Mouse (Mus musculus): ENCODE measurements around the gene Ak8. TPM values are rescaled to one million over a fixed set of nuclear protein-coding genes. Genes with fewer than 3 reads are reported as not detected.

Ak8 gene
- polyA plus RNA-seq, 1 experiment from 2014 or later = 1.3 TPM

DNA sequence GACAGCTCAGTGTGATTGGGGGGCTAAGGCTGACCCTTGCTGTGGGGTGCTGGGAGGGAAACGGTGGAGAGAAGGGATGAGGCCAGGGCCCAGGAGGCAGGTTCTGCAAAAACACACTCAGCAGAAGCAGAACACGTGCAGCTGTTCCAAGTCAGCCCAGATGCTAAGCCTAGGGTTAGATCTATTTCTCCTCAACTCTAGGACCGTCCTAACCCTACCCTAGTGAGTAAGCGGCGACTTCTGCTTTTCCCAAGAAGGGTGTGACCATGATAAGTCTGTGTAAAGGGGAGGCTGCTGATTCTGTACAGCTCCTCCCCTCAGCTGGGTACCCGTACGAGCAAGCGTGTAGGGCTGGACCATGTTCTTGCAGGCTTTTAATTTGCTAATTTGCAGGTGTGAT, 96.3 kb downstream of the Ak8 start:
- no peaks in the 10 kb centered on the region for H3K27me3 ChIP-seq (ENCODE audit: insufficient read depth, low read length)
- no peak overlapping the region for H3K27ac ChIP-seq
- DNase-seq (ENCODE audit: low spot score) = no peak
- no peak for TF ChIP-seq CTCF (IDR thresholded peaks at IDR 0.05; ENCODE audit: low read depth)
- H3K9ac ChIP-seq (ENCODE audit: low read depth, low read length) = no peak overlapping the region
- H3K36me3 ChIP-seq (ENCODE audit: insufficient read depth, low read length) = no peaks in the 10 kb centered on the region
- H3K9me3 ChIP-seq (replicated peaks; ENCODE audit: low read length) = no peaks in the 10 kb centered on the region
- 70% methylated on average over 8 of the region's 8 CpGs for WGBS
- no peak overlapping the region for H3K4me3 ChIP-seq (replicated peaks; ENCODE audit: low read depth, low read length)
- no peak overlapping the region for H3K4me2 ChIP-seq (ENCODE audit: low read length)
- no peak for ATAC-seq (replicated peaks; ENCODE audit: low FRiP score, low read depth)
- no peaks in the 10 kb centered on the region; the same call in 1 of the 2 replicates for H3K4me1 ChIP-seq (replicated peaks; ENCODE audit: insufficient read depth, low read length)

DNA sequence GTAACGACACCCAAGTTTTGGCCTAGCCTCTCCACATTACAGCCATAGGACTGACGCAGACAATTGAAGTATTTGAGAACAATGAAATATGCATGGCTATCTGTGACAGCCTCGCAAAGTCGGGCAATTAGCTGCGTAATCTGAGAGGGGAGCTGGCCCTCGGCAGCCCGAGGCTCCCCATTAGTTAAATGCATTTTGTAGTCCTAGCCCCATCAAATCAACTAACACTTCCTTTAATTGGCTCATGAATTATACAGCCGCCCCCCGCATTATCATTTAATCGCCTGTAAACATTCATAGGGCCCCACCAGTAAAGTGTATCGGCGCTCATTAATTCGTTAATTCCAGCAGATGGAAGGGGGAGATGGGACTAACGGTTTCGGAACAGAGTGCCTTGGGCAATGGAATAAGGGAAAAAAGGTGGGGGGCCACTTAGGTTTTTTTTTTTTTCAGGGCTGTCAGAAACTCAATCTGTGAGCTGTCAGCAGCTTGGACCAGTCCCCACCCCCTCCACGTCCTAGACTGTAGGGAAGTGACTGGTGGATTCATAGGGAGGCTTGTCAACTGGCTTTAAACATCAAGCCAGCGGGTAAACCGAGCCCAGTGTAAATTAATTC, 97.6 kb downstream of the Ak8 start:
- no peak for TF ChIP-seq CTCF (IDR thresholded peaks at IDR 0.05; ENCODE audit: low read depth)
- 27% methylated on average over 18 of the region's 18 CpGs for WGBS
- DNase-seq (ENCODE audit: low spot score) (no peak), ATAC-seq (replicated peaks; ENCODE audit: low FRiP score, low read depth) (no peak)
- H3K4me2 ChIP-seq (ENCODE audit: low read length) = no peak overlapping the region
- H3K9me3 ChIP-seq (replicated peaks; ENCODE audit: low read length) = no peaks in the 10 kb centered on the region
- H3K4me1 ChIP-seq (replicated peaks; ENCODE audit: insufficient read depth, low read length) = no peaks in the 10 kb centered on the region; the same call in 1 of the 2 replicates
- H3K27me3 ChIP-seq (ENCODE audit: insufficient read depth, low read length) = no peaks in the 10 kb centered on the region
- no peak overlapping the region for H3K27ac ChIP-seq
- H3K36me3 ChIP-seq (ENCODE audit: insufficient read depth, low read length) = no peaks in the 10 kb centered on the region
- no peak overlapping the region for H3K9ac ChIP-seq (ENCODE audit: low read depth, low read length)
- H3K4me3 ChIP-seq (replicated peaks; ENCODE audit: low read depth, low read length) = no peak overlapping the region

DNA sequence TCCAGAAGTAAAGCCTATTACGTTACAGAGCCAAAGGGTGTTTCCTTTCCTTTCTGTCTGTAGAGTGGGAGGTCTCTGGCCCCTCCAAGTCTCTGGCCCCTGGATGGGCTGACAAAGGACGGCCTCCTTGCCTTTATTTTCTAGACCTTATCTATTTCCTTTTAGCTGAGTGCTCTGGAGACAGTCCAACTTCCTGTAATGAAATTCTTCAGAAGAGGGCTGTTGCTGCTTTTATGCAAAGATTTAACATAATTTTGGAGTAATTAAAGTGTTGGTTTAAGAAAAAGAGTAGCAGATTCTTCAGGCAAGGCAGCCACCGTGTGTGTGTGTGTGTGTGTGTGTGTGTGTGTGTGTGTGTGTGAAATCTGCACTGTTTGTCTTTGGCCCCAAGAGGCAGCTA, 98.4 kb downstream of the Ak8 start:
- Histone ChIP-seq H3K4me2 (ENCODE audit: low read length) (no peak overlapping the region), H3K36me3 (ENCODE audit: insufficient read depth, low read length) (no peaks in the 10 kb centered on the region), H3K9ac (ENCODE audit: low read depth, low read length) (no peak overlapping the region), H3K27me3 (ENCODE audit: insufficient read depth, low read length) (no peaks in the 10 kb centered on the region), H3K4me1 (replicated peaks; ENCODE audit: insufficient read depth, low read length) (no peaks in the 10 kb centered on the region; the same call in 1 of the 2 replicates), H3K27ac (no peak overlapping the region), H3K4me3 (replicated peaks; ENCODE audit: low read depth, low read length) (no peak overlapping the region), H3K9me3 (replicated peaks; ENCODE audit: low read length) (no peaks in the 10 kb centered on the region)
- WGBS = 15% methylated on average over 3 of the region's 3 CpGs
- ATAC-seq (replicated peaks; ENCODE audit: low FRiP score, low read depth) = no peak
- no peak for TF ChIP-seq CTCF (IDR thresholded peaks at IDR 0.05; ENCODE audit: low read depth)
- DNase-seq (ENCODE audit: low spot score) = peak; percentile 76

DNA sequence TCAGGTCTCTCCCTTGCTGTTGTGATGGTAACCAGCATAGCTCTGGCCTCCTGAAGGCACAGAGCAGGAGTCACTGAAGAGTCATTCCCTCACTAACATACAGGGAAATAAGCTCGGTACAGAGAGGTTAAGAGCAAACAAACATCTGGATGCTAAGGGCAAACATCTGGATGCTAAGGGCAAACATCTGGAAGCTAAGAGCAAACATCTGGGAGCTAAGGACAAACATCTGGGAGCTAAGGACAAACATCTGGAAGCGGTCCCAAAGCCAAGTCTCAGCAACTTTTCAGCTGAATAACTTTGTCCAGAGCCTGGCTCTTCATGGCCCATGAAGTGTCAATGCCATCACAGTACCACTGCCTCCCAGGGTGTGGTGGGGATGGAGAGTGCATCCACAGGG, 99.6 kb downstream of the Ak8 start:
- WGBS = 58% methylated on average over 2 of the region's 2 CpGs
- Histone ChIP-seq H3K27ac (no peak overlapping the region), H3K9me3 (replicated peaks; ENCODE audit: low read length) (no peaks in the 10 kb centered on the region), H3K27me3 (ENCODE audit: insufficient read depth, low read length) (no peaks in the 10 kb centered on the region), H3K4me3 (replicated peaks; ENCODE audit: low read depth, low read length) (no peak overlapping the region), H3K36me3 (ENCODE audit: insufficient read depth, low read length) (no peaks in the 10 kb centered on the region), H3K9ac (ENCODE audit: low read depth, low read length) (no peak overlapping the region), H3K4me1 (replicated peaks; ENCODE audit: insufficient read depth, low read length) (no peaks in the 10 kb centered on the region; the same call in 1 of the 2 replicates), H3K4me2 (ENCODE audit: low read length) (no peak overlapping the region)
- no peak for TF ChIP-seq CTCF (IDR thresholded peaks at IDR 0.05; ENCODE audit: low read depth)
- DNase-seq (ENCODE audit: low spot score) = no peak
- ATAC-seq (replicated peaks; ENCODE audit: low FRiP score, low read depth) = no peak

DNA sequence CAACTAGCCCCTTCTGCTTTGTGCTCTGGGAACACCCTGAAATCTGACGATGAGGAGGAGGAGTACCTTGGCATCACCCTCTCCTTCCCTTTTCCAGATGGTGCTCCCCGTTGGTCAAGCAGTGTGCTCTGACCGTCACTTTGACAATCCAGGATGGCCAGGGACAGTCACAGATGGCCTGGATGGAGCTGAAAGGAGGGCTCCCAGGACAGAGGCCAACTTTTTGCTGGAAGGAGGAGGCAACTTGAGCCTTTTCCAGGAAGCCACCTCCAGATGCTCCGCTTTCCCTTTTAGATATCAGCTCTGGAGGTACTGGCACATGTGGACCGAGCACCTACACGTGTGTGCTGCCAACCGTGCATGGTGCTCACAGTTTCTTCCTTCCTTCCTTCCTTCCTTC, 103.4 kb downstream of the Ak8 start:
- no peak for DNase-seq (ENCODE audit: low spot score)
- TF ChIP-seq CTCF (IDR thresholded peaks at IDR 0.05; ENCODE audit: low read depth) = no peak
- Histone ChIP-seq H3K4me3 (replicated peaks; ENCODE audit: low read depth, low read length) (no peak overlapping the region), H3K36me3 (ENCODE audit: insufficient read depth, low read length) (no peaks in the 10 kb centered on the region), H3K27me3 (ENCODE audit: insufficient read depth, low read length) (no peaks in the 10 kb centered on the region), H3K9ac (ENCODE audit: low read depth, low read length) (no peak overlapping the region), H3K4me1 (replicated peaks; ENCODE audit: insufficient read depth, low read length) (0 out of 2 replicates have a peak, but pooled peaks cover 2% of the 10 kb centered on the region), H3K4me2 (ENCODE audit: low read length) (no peak overlapping the region), H3K27ac (no peak overlapping the region), H3K9me3 (replicated peaks; ENCODE audit: low read length) (no peaks in the 10 kb centered on the region)
- ATAC-seq (replicated peaks; ENCODE audit: low FRiP score, low read depth) = no peak
- 75% methylated on average over 7 of the region's 7 CpGs for WGBS

DNA sequence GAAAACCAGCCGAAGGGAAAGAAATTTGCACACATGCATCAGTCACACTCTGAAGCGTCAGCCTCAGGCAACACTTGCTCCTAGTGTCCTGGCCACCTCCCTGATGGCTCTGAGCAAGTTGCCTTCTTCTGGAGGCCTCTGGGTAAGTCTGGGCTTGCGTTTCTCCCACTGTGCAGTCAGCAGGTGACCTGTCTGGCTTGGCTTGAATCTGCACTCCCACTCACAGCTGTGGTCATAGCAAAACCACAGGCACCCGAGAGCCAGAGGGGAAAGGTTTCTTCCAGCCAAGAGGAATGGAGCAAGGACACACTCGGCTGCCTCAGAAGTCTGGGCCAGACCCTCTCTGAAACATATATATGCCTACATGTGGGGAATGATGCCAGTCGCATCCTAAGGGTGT, 108.9 kb downstream of the Ak8 start:
- Histone ChIP-seq H3K4me1 (replicated peaks; ENCODE audit: insufficient read depth, low read length) (0 out of 2 replicates have a peak, but pooled peaks cover 2% of the 10 kb centered on the region), H3K27me3 (ENCODE audit: insufficient read depth, low read length) (no peaks in the 10 kb centered on the region), H3K27ac (no peak overlapping the region), H3K4me2 (ENCODE audit: low read length) (no peak overlapping the region), H3K9ac (ENCODE audit: low read depth, low read length) (no peak overlapping the region), H3K4me3 (replicated peaks; ENCODE audit: low read depth, low read length) (no peak overlapping the region), H3K36me3 (ENCODE audit: insufficient read depth, low read length) (no peaks in the 10 kb centered on the region), H3K9me3 (replicated peaks; ENCODE audit: low read length) (no peaks in the 10 kb centered on the region)
- TF ChIP-seq CTCF (IDR thresholded peaks at IDR 0.05; ENCODE audit: low read depth) = no peak
- DNase-seq (ENCODE audit: low spot score) = no peak
- WGBS = 57% methylated on average over 6 of the region's 6 CpGs
- ATAC-seq (replicated peaks; ENCODE audit: low FRiP score, low read depth) = no peak

All from kidney, postnatal 0 days (tissue).